Mouse (Mus musculus) intestine, postnatal 0 days (tissue): ENCODE results near the gene Galnt16. TPM values are rescaled to one million over a fixed set of nuclear protein-coding genes. Genes with fewer than 3 reads are reported as not detected.

Source experiments
- ATAC-seq: fragments of 200-750 bp; cut with Nextera tagmentation; 2 replicates; pipeline ENCODE4 v1.8.0; 2017; ENCODE audit warnings: mild to moderate bottlenecking, moderate TSS enrichment, moderate library complexity
- H3K27ac ChIP-seq: fragments of 300-500 bp; sonication (generic); 2 replicates; pipeline ENCODE4 v1.5.1; 2014; ENCODE audit warnings: mild to moderate bottlenecking, low read depth, low read length, moderate library complexity
- H3K27me3 ChIP-seq: fragments of 300-500 bp; sonication (generic); replicated peaks from 2 replicates; pipeline ENCODE4 v1.6.1; 2014; ENCODE audit warnings: low read length, mixed read lengths; ENCODE audit not compliant: control insufficient read depth, insufficient read depth
- H3K36me3 ChIP-seq: fragments of 300-500 bp; sonication (generic); 2 replicates; pipeline ENCODE4 v1.6.1; 2014; ENCODE audit warnings: mild to moderate bottlenecking, moderate library complexity; ENCODE audit not compliant: control insufficient read depth, insufficient read depth
- H3K4me1 ChIP-seq: fragments of 300-500 bp; sonication (generic); replicated peaks from 2 replicates; pipeline ENCODE4 v1.6.1; 2014; ENCODE audit warnings: antibody characterized with exemption, low read length, mixed read lengths; ENCODE audit not compliant: control insufficient read depth, insufficient read depth
- H3K4me2 ChIP-seq: fragments of 300-500 bp; sonication (generic); replicated peaks from 2 replicates; pipeline ENCODE4 v1.6.1; 2014; ENCODE audit warnings: low read depth, mild to moderate bottlenecking, moderate library complexity
- H3K4me3 ChIP-seq: fragments of 300-500 bp; sonication (generic); 2 replicates; pipeline ENCODE4 v1.5.1; 2014; ENCODE audit warnings: low read depth, low read length
- H3K9ac ChIP-seq: fragments of 300-500 bp; sonication (generic); 2 replicates; pipeline ENCODE4 v1.6.1; 2014; ENCODE audit warnings: mild to moderate bottlenecking, low read depth, low read length
- H3K9me3 ChIP-seq: fragments of 300-500 bp; sonication (generic); 2 replicates; pipeline ENCODE4 v1.6.1; 2016; ENCODE audit warnings: mixed run types; ENCODE audit not compliant: control insufficient read depth
- CTCF ChIP-seq: sonication (generic); IDR thresholded peaks from 2 replicates; pipeline ENCODE4 v1.5.1; 2016; ENCODE audit warnings: low read depth, mild to moderate bottlenecking, control low read depth, antibody characterized with exemption, moderate library complexity
- WGBS: fragments of 180-500 bp; shearing (Covaris S2); extraction: QIAGEN DNeasy Blood & Tissue Kit; methylation state at CpG from one replicate; pipeline ENCODE4 v1.1.7; 2014; 5-methylcytosine and 5-hydroxymethylcytosine counted together
- polyA plus RNA-seq: library from polyadenylated mRNA; unstranded; fragments of >200 nt; fragmentation: Nextera tagmentation; extraction: Ambion mirVana; gene quantifications from 2 replicates; pipeline ENCODE4 v1.2.1, GENCODE M21; 2015

The Galnt16 gene
- polyA plus RNA-seq, 1 experiment from 2014 or later, result 3.7 TPM

DNA sequence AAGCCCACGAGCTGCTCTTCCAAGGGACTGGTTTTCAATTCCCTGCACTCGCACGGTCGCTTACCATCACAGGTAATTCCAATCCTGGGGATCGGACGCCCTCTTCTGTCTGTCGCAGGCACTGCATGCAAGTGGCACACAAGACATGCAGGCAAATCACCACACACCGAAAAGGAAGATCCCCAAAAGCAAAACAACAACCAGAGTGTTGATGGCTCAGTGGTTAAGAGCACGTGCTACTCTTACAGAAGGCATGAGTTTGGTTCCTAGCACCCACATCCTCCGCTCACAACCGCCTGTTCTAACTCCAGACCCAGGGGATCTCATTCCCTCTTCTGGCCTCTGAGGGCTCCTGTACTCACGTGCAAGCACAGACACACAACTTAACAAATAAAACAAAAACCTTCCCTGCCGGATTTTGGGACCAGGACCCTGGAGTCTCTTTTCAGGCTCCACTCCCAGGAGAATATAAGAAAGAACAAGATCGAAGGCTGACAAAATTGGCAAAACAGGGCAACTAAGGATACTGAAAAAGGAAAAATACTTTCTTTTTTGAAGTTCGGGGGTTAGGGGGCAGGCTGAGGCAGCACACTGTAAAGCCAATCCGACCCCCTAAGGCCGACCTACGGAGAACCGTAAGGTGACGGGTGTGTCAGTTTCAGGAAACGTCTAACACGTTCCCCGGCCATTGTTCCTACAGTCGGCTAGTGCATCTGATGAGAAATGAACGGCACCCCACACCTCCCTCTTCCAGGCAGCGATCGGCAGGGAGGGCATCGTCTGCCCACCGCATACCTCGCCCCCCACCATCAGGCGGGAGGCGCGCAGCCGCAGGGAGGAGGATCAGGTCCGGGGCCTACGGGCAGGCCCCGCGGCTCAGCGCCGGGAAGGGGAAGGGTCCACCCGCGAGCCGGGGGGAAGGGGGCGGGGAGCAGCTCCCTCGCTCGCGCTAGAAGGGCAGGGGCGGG, 124.9 kb downstream of the Galnt16 start:
- Histone ChIP-seq H3K4me3 (peak overlapping the region; percentile 76), H3K36me3 (peaks cover 33% of the 10 kb centered on the region), H3K4me1 (no peaks in the 10 kb centered on the region), H3K27me3 (no peaks in the 10 kb centered on the region), H3K27ac (peak overlapping the region; percentile 89), H3K9me3 (no peaks in the 10 kb centered on the region), H3K9ac (peak overlapping the region; percentile 87), H3K4me2 (peak overlapping the region; percentile 96)
- peak; percentile 82 for TF ChIP-seq CTCF
- WGBS, result 2% methylated on average over 44 of the region's 48 CpGs
- ATAC-seq, result peak; percentile 8; the same call in 1 of the 2 replicates

DNA sequence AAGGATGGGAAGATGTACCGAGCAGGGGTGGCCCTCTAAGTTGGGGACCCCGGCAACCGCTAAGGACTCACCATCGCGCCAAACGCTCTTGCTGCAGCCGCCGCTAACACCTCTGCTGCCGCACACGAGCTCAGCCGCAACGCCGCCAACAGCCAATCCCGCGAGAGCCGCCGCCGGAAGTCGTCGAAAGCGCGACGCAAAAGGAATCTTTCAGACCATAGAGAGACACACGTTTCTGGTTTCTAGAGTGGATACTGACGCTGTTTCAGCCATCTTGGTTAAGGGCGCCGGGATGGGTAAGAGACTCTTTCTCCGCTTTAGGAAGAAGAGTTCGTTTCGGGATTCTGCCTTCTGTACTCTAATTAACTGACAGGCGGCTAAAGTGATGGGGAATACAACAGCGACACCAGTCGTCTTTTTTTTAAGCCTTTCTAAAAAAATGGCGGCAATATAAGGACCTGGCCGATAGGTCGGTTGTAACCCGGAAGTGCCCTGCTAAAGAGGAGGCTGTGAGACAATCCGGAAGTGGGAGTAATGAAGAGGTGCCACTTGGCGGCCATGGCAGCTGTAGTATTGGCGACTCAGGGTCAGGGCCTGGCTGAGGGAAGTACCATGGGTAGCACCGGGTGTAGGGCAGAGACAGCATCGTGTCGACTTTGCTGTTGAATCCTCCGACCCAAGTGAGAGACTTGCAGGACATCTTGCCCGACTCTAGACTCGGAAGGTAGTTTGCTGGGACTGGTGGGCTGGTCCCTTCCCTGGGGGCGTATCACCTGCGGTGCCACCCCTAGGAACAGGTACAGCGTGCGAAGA, 125.8 kb downstream of the Galnt16 start, which contains the start of the genes Slc39a9 and Erh:
Gene Slc39a9, plus strand, starts transcription at position 191 of the 813 bp plus-strand sequence.
Gene Erh, minus strand, starts transcription at position 649 of the 813 bp plus-strand sequence.
- H3K9me3 ChIP-seq, result no peaks in the 10 kb centered on the region
- ATAC-seq, result peak; percentile 93
- peak; percentile 28; the same call in 1 of the 2 replicates for TF ChIP-seq CTCF

DNA sequence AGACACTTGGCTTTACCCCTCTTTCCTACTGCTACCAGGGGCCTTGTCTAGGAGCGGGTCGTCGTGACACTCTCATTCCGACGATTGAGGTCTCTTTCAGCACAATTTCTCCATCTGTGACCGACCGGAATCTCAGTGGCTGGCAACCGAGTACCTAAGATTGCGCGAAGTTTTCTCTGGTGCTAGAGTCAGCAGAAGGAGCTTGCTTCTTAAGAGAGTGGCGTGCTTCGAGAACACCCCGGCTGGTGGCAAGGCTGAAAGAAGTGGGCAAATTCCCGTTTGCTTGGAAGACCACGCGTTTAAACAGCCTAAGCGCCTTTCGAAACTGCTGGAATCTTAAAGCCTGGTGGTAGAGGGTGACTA, 126.4 kb downstream of the Galnt16 start:
- H3K4me2 ChIP-seq, result peak overlapping the region; percentile 96
- WGBS, result 2% methylated on average over 18 of the region's 18 CpGs
- TF ChIP-seq CTCF, result peak; percentile 17; the same call in 1 of the 2 replicates

More for the DNA sequence above, 125.8 kb downstream of the Galnt16 start, which contains the start of the genes Slc39a9 and Erh:
- peak within 1 kb of the TSS; percentile 96 for H3K4me2 ChIP-seq
- no peaks in the 10 kb centered on the region for H3K4me1 ChIP-seq
- H3K9ac ChIP-seq, result peak within 1 kb of the TSS; percentile 87
- no peaks in the 10 kb centered on the region for H3K27me3 ChIP-seq
- peaks cover 24% of the 10 kb centered on the region for H3K36me3 ChIP-seq
- H3K27ac ChIP-seq, result peak within 1 kb of the TSS; percentile 89
- under 1% methylated on average over 50 of the region's 50 CpGs for WGBS
- peak within 1 kb of the TSS; percentile 76 for H3K4me3 ChIP-seq

DNA sequence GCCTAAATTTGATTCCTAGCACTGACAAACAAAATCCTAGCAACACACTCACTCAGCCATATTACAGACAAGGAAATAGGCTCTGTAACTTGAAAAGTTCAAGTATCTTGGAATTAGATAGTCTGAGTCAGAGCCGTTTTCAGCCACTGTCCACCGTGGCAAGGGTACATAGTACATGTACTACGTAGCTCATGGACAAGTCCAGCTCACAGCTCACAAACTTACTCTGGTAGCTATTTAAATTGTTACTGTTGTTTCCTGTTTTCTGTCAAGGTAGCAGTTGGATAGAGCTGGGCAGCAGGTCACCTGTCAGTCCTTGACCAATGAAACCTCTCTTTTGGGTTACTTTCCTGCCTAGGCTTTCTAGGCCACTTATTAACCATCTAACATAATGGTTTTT, 128.3 kb downstream of the Galnt16 start:
- peak; percentile 62 for ATAC-seq
- H3K36me3 ChIP-seq, result 0 out of 2 replicates have a peak, but pooled peaks cover 4% of the 10 kb centered on the region
- 0 out of 2 replicates have a peak overlapping the region, but pooled peaks have one; percentile 87 for H3K9ac ChIP-seq
- no peaks in the 10 kb centered on the region for H3K9me3 ChIP-seq
- H3K4me3 ChIP-seq, result peak overlapping the region; percentile 76; the same call in 1 of the 2 replicates
- no peaks in the 10 kb centered on the region for H3K27me3 ChIP-seq
- TF ChIP-seq CTCF, result no peak
- whole genome bisulfite sequencing, result 49% methylated on average over 3 of the region's 3 CpGs
- H3K4me1 ChIP-seq, result no peaks in the 10 kb centered on the region
- peak overlapping the region; percentile 96; the same call in 1 of the 2 replicates for H3K4me2 ChIP-seq
- H3K27ac ChIP-seq, result peak overlapping the region; percentile 89

More for the DNA sequence above, 126.4 kb downstream of the Galnt16 start:
- ATAC-seq, result no peak
- Histone ChIP-seq H3K36me3 (peaks cover 20% of the 10 kb centered on the region), H3K4me1 (no peaks in the 10 kb centered on the region), H3K4me3 (peak overlapping the region; percentile 76), H3K9ac (peak overlapping the region; percentile 87), H3K27me3 (no peaks in the 10 kb centered on the region), H3K27ac (peak overlapping the region; percentile 89), H3K9me3 (no peaks in the 10 kb centered on the region)

DNA sequence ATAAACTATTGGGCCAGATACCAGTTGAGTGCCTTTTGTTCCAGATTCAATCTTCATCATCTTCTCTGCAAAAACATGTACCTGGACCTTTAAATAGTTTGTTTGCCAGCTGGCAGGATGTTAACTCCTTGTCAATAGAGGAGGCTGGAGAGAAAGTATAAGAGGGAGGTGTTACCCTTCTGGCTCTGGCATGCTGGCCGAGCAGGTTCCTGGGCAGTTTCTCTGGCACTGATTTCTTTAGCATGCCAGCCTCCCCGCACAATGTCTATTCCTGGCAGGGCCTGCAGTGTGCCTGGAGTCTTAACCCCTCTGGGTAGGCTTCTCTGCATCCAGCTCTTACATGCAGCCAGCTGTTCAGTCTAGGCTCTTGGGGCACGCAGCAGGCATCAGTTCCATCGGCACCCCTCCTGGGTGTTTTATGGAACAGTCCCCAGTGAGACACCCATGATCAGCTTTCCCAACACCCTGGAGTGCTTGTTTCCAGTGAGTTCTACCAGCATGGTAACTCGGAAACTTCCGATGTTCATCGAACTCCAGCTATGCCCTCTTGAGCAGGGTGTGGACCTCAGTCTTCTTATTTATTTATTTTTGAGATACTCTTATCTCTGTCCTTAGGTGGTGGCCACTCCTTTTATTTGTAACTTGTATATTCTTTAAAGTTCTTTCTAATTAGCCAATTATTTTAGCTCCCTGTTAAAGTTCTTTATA, 136.0 kb downstream of the Galnt16 start:
- peak overlapping the region; percentile 36; the same call in 1 of the 2 replicates for H3K27ac ChIP-seq
- H3K9me3 ChIP-seq, result no peaks in the 10 kb centered on the region
- no peaks in the 10 kb centered on the region for H3K27me3 ChIP-seq
- peak; percentile 40 for ATAC-seq
- no peak overlapping the region for H3K9ac ChIP-seq
- no peak for TF ChIP-seq CTCF
- no peaks in the 10 kb centered on the region; the same call in 1 of the 2 replicates for H3K36me3 ChIP-seq
- peak overlapping the region; percentile 37 for H3K4me2 ChIP-seq
- no peak overlapping the region for H3K4me3 ChIP-seq
- 36% methylated on average over 7 of the region's 7 CpGs for WGBS
- H3K4me1 ChIP-seq, result 0 out of 2 replicates have a peak, but pooled peaks cover 4% of the 10 kb centered on the region
